Mouse (Mus musculus) hindbrain, embryonic 14.5 days (tissue): ENCODE data around the gene Col4a3. TPM values are rescaled to one million over a fixed set of nuclear protein-coding genes. Genes with fewer than 3 reads are reported as not detected.

Experiments used
- ATAC-seq: fragments of 200-750 bp; cut with Nextera tagmentation; 2 replicates; pipeline ENCODE4 v1.8.0; 2017; ENCODE audit warnings: moderate number of reproducible peaks, mild to moderate bottlenecking, moderate TSS enrichment, moderate library complexity; ENCODE audit not compliant: low FRiP score
- DNase-seq: peaks from one replicate; pipeline ENCODE4 v3.0.0-alpha.2; 2015; ENCODE audit warnings: low spot score
- H3K27ac ChIP-seq: fragments of 300-500 bp; sonication (generic); 2 replicates; pipeline ENCODE4 v1.5.1; 2014; ENCODE audit warnings: mild to moderate bottlenecking, moderate library complexity
- H3K27me3 ChIP-seq: fragments of 300-500 bp; sonication (generic); 2 replicates; pipeline ENCODE4 v1.6.1; 2014; ENCODE audit warnings: mild to moderate bottlenecking, low read length, mixed read lengths; ENCODE audit not compliant: control insufficient read depth, insufficient read depth
- H3K36me3 ChIP-seq: fragments of 300-500 bp; sonication (generic); replicated peaks from 2 replicates; pipeline ENCODE4 v1.6.1; 2014; ENCODE audit not compliant: control insufficient read depth, insufficient read depth
- H3K4me1 ChIP-seq: fragments of 300-500 bp; sonication (generic); replicated peaks from 2 replicates; pipeline ENCODE4 v1.6.1; 2014; ENCODE audit warnings: antibody characterized with exemption, low read length, mixed read lengths; ENCODE audit not compliant: control insufficient read depth, insufficient read depth
- H3K4me2 ChIP-seq: fragments of 300-500 bp; sonication (generic); replicated peaks from 2 replicates; pipeline ENCODE4 v1.6.1; 2014; ENCODE audit warnings: mild to moderate bottlenecking, moderate library complexity
- H3K4me3 ChIP-seq: fragments of 300-500 bp; sonication (generic); replicated peaks from 2 replicates; pipeline ENCODE4 v1.5.1; 2014; ENCODE audit warnings: mild to moderate bottlenecking, low read length
- H3K9ac ChIP-seq: fragments of 300-500 bp; sonication (generic); 2 replicates; pipeline ENCODE4 v1.6.1; 2014
- H3K9me3 ChIP-seq: fragments of 300-500 bp; sonication (generic); 2 replicates; pipeline ENCODE4 v1.6.1; 2016; ENCODE audit warnings: low read length; ENCODE audit not compliant: control insufficient read depth
- WGBS: fragments of 180-500 bp; shearing (Covaris S2); extraction: QIAGEN DNeasy Blood & Tissue Kit; methylation state at CpG from one replicate; pipeline ENCODE4 v1.1.7; 2014; 5-methylcytosine and 5-hydroxymethylcytosine counted together
- polyA plus RNA-seq: library from polyadenylated mRNA; unstranded; fragments of >200 nt; fragmentation: Nextera tagmentation; extraction: Ambion mirVana; gene quantifications from 2 replicates; pipeline ENCODE4 v1.2.1, GENCODE M21; 2014

Gene Col4a3
- polyA plus RNA-seq, 1 experiment from 2014 or later = 0.48 TPM

- 95% methylated on average over 4 of the region's 4 CpGs for WGBS
- no peak for ATAC-seq
Observed at GRCm38 (mm10) chr1:82569405-82569804, 17.3 kb upstream of the Col4a3 start.

GRCm38 (mm10) chr1:82571758-82572157, 15.0 kb upstream of the Col4a3 start:
- H3K9me3 ChIP-seq = no peaks in the 10 kb centered on the region
- ATAC-seq = no peak
- DNase-seq = no peak
- no peak overlapping the region for H3K27ac ChIP-seq
- H3K36me3 ChIP-seq = no peaks in the 10 kb centered on the region
- no peaks in the 10 kb centered on the region for H3K4me1 ChIP-seq
- no peaks in the 10 kb centered on the region for H3K27me3 ChIP-seq
- 83% methylated on average over 1 of the region's 1 CpGs for WGBS
- no peak overlapping the region for H3K9ac ChIP-seq
- no peak overlapping the region for H3K4me3 ChIP-seq
- H3K4me2 ChIP-seq = no peak overlapping the region

More at GRCm38 (mm10) chr1:82569405-82569804, 17.3 kb upstream of the Col4a3 start:
- Histone ChIP-seq H3K27me3 (no peaks in the 10 kb centered on the region), H3K36me3 (no peaks in the 10 kb centered on the region), H3K27ac (no peak overlapping the region), H3K4me3 (no peak overlapping the region), H3K4me2 (no peak overlapping the region), H3K4me1 (no peaks in the 10 kb centered on the region), H3K9me3 (no peaks in the 10 kb centered on the region), H3K9ac (no peak overlapping the region)
- no peak for DNase-seq

GRCm38 (mm10) chr1:82575681-82576080, 11.0 kb upstream of the Col4a3 start:
- no peak overlapping the region for H3K4me3 ChIP-seq
- H3K4me2 ChIP-seq = no peak overlapping the region
- ATAC-seq = no peak
- DNase-seq = no peak
- H3K27ac ChIP-seq = no peak overlapping the region
- WGBS = 92% methylated on average over 3 of the region's 3 CpGs
- no peaks in the 10 kb centered on the region for H3K4me1 ChIP-seq
- no peak overlapping the region for H3K9ac ChIP-seq
- H3K36me3 ChIP-seq = no peaks in the 10 kb centered on the region
- H3K27me3 ChIP-seq = no peaks in the 10 kb centered on the region
- H3K9me3 ChIP-seq = no peaks in the 10 kb centered on the region

GRCm38 (mm10) chr1:82576182-82576581, 10.5 kb upstream of the Col4a3 start:
- H3K4me3 ChIP-seq = no peak overlapping the region
- H3K4me2 ChIP-seq = no peak overlapping the region
- DNase-seq (no peak), ATAC-seq (no peak)
- H3K27ac ChIP-seq = no peak overlapping the region
- H3K4me1 ChIP-seq = no peaks in the 10 kb centered on the region
- no peaks in the 10 kb centered on the region for H3K9me3 ChIP-seq
- no peaks in the 10 kb centered on the region for H3K36me3 ChIP-seq
- 82% methylated on average over 2 of the region's 2 CpGs for WGBS
- H3K27me3 ChIP-seq = no peaks in the 10 kb centered on the region
- H3K9ac ChIP-seq = no peak overlapping the region

GRCm38 (mm10) chr1:82577339-82577738, 9.4 kb upstream of the Col4a3 start:
- H3K9ac ChIP-seq = no peak overlapping the region
- DNase-seq = no peak
- H3K27ac ChIP-seq = no peak overlapping the region
- H3K4me3 ChIP-seq = no peak overlapping the region
- no peak overlapping the region for H3K4me2 ChIP-seq
- no peaks in the 10 kb centered on the region for H3K36me3 ChIP-seq
- 92% methylated on average over 10 of the region's 10 CpGs for WGBS
- ATAC-seq = no peak
- no peaks in the 10 kb centered on the region for H3K27me3 ChIP-seq
- H3K9me3 ChIP-seq = no peaks in the 10 kb centered on the region
- H3K4me1 ChIP-seq = no peaks in the 10 kb centered on the region

- no peaks in the 10 kb centered on the region for H3K4me1 ChIP-seq
- H3K9me3 ChIP-seq = no peaks in the 10 kb centered on the region
- H3K27me3 ChIP-seq = no peaks in the 10 kb centered on the region
- H3K27ac ChIP-seq = no peak overlapping the region
- DNase-seq (no peak), ATAC-seq (no peak)
- H3K9ac ChIP-seq = no peak overlapping the region
- no peaks in the 10 kb centered on the region for H3K36me3 ChIP-seq
- 75% methylated on average over 3 of the region's 3 CpGs for WGBS
- H3K4me3 ChIP-seq = no peak overlapping the region
- H3K4me2 ChIP-seq = no peak overlapping the region
Observed at GRCm38 (mm10) chr1:82577915-82578314, 8.8 kb upstream of the Col4a3 start.

- WGBS = 75% methylated on average over 4 of the region's 4 CpGs
- DNase-seq = no peak
- Histone ChIP-seq H3K4me2 (no peak overlapping the region), H3K27ac (no peak overlapping the region), H3K27me3 (no peaks in the 10 kb centered on the region), H3K9ac (no peak overlapping the region), H3K4me1 (no peaks in the 10 kb centered on the region), H3K36me3 (no peaks in the 10 kb centered on the region), H3K4me3 (no peak overlapping the region), H3K9me3 (no peaks in the 10 kb centered on the region)
- ATAC-seq = no peak
Observed at GRCm38 (mm10) chr1:82578320-82578719, 8.4 kb upstream of the Col4a3 start.

GRCm38 (mm10) chr1:82585981-82586380, 740 bp upstream of the Col4a3 start:
- DNase-seq (no peak), ATAC-seq (no peak)
- Histone ChIP-seq H3K9ac (no peak overlapping the region), H3K9me3 (no peaks in the 10 kb centered on the region), H3K27me3 (peaks cover 22% of the 10 kb centered on the region), H3K36me3 (no peaks in the 10 kb centered on the region), H3K4me2 (no peak overlapping the region), H3K27ac (no peak overlapping the region), H3K4me3 (no peak overlapping the region), H3K4me1 (peaks cover 8% of the 10 kb centered on the region; the same call in 1 of the 2 replicates)
- 76% methylated on average over 7 of the region's 7 CpGs for WGBS

GRCm38 (mm10) chr1:82590266-82590665, 3.5 kb downstream of the Col4a3 start:
- peaks cover 8% of the 10 kb centered on the region; the same call in 1 of the 2 replicates for H3K4me1 ChIP-seq
- H3K4me2 ChIP-seq = no peak overlapping the region
- no peaks in the 10 kb centered on the region for H3K36me3 ChIP-seq
- DNase-seq = no peak
- H3K27me3 ChIP-seq = peaks cover 22% of the 10 kb centered on the region
- H3K9ac ChIP-seq = no peak overlapping the region
- no peak overlapping the region for H3K4me3 ChIP-seq
- H3K9me3 ChIP-seq = no peaks in the 10 kb centered on the region
- ATAC-seq = no peak
- WGBS = 82% methylated on average over 4 of the region's 4 CpGs
- no peak overlapping the region for H3K27ac ChIP-seq

- 63% methylated on average over 6 of the region's 6 CpGs for WGBS
- Histone ChIP-seq H3K4me3 (no peak overlapping the region), H3K36me3 (no peaks in the 10 kb centered on the region), H3K27ac (no peak overlapping the region), H3K9ac (no peak overlapping the region), H3K4me1 (no peaks in the 10 kb centered on the region), H3K27me3 (no peaks in the 10 kb centered on the region), H3K4me2 (no peak overlapping the region), H3K9me3 (no peaks in the 10 kb centered on the region)
- DNase-seq (no peak), ATAC-seq (no peak)
Observed at GRCm38 (mm10) chr1:82596864-82597596, 10.3 kb downstream of the Col4a3 start.
